In genomic region chr19:4222165-4222564, GRCm38 (mm10) we compare ENCODE assay signal across 8 mouse cellular contexts. TPM values are rescaled to one million over a fixed set of nuclear protein-coding genes. Genes with fewer than 3 reads are reported as not detected.
DNase-seq lines count a peak whose midpoint lies in the region; ATAC-seq and TF ChIP-seq lines count a peak whose summit lies in the region.
"Had no signal": no experiment of that assay in that cellular context is flagged by ENCODE, and none has a peak within 500 bp of the region (broad histone marks: within the 10 kb centered on the region; RNA-seq: fewer than 3 reads in every experiment).

No protein-coding gene starts in this region.

- ATAC-seq in liver, embryonic 16.5 days (ENCODE audit: low read depth) = 0 out of 2 replicates have a peak, but pooled peaks have one; percentile 20
- ATAC-seq in kidney, embryonic 15.5 days (replicated peaks; ENCODE audit: low FRiP score) = peak; percentile 52
- no peak for ATAC-seq in inflammation-experienced regulatory T-cells, adult 6 months

- TF ChIP-seq CTCF in bone marrow, adult 2 months (IDR thresholded peaks at IDR 0.05; ENCODE audit: control insufficient read depth, insufficient read depth, low read length) = no peak

- no peaks in the 10 kb centered on the region for H3K36me3 ChIP-seq in liver, embryonic 16.5 days (ENCODE audit: control insufficient read depth, insufficient read depth)
- H3K36me3 ChIP-seq in kidney, embryonic 15.5 days = peaks cover 11% of the 10 kb centered on the region; the same call in 1 of the 2 replicates

- H3K9me3 ChIP-seq in liver, embryonic 16.5 days (replicated peaks; ENCODE audit: control insufficient read depth, low read length) = no peaks in the 10 kb centered on the region
- no peaks in the 10 kb centered on the region for H3K9me3 ChIP-seq in kidney, embryonic 15.5 days (replicated peaks)

- no peak overlapping the region for H3K4me3 ChIP-seq in liver, embryonic 16.5 days (ENCODE audit: low read depth, low read length)
- H3K4me3 ChIP-seq in bone marrow, adult 2 months (replicated peaks; ENCODE audit: control insufficient read depth, low read depth, low read length) = no peak overlapping the region
- H3K4me3 ChIP-seq in kidney, embryonic 15.5 days (replicated peaks) = no peak overlapping the region

- peaks cover 18% of the 10 kb centered on the region for H3K27me3 ChIP-seq in liver, embryonic 16.5 days (ENCODE audit: control insufficient read depth, insufficient read depth, low read depth, low read length)
- no peaks in the 10 kb centered on the region; the same call in 1 of the 2 replicates for H3K27me3 ChIP-seq in kidney, embryonic 15.5 days

- DNase-seq in liver = no peak
- DNase-seq in natural killer cell, adult 2 months (ENCODE audit: low spot score in 2 of 2) = peak; percentile 61 to 73
- DNase-seq in frontal cortex, postnatal 36 days (ENCODE audit: low spot score in 2 of 2) = no peak
- DNase-seq: cerebellum, postnatal 36 days had no signal

- WGBS in liver, embryonic 16.5 days (ENCODE audit: insufficient replicate concordance) = 29% methylated on average over 11 of the region's 11 CpGs
- 14% methylated on average over 11 of the region's 11 CpGs for WGBS in bone marrow, adult 2 months
- WGBS in kidney, embryonic 15.5 days = 49% methylated on average over 11 of the region's 11 CpGs

- H3K9ac ChIP-seq in liver, embryonic 16.5 days (ENCODE audit: low read depth, low read length) = no peak overlapping the region
- H3K9ac ChIP-seq in kidney, embryonic 15.5 days = no peak overlapping the region

- no peak overlapping the region for H3K4me2 ChIP-seq in liver, embryonic 16.5 days (ENCODE audit: low read depth, low read length)
- H3K4me2 ChIP-seq in kidney, embryonic 15.5 days = peak overlapping the region; percentile 38

- H3K4me1 ChIP-seq in liver, embryonic 16.5 days (ENCODE audit: control insufficient read depth, low read depth, low read length) = peaks cover 14% of the 10 kb centered on the region
- peaks cover 19% of the 10 kb centered on the region for H3K4me1 ChIP-seq in bone marrow, adult 2 months (ENCODE audit: control insufficient read depth, insufficient read depth, low read length)
- peaks cover 56% of the 10 kb centered on the region for H3K4me1 ChIP-seq in kidney, embryonic 15.5 days

- peak; percentile 54; the same call in 1 of the 2 replicates for TF ChIP-seq POLR2A in bone marrow, adult 2 months (IDR thresholded peaks at IDR 0.05; ENCODE audit: borderline replicate concordance, control insufficient read depth, low read depth, low read length)

- no peak overlapping the region for H3K27ac ChIP-seq in liver, embryonic 16.5 days (ENCODE audit: low read length)
- peak overlapping the region; percentile 62 for H3K27ac ChIP-seq in bone marrow, adult 2 months (ENCODE audit: control insufficient read depth, insufficient read depth, low read depth, low read length, poor library complexity)
- peak overlapping the region; percentile 66 for H3K27ac ChIP-seq in kidney, embryonic 15.5 days

RNA-seq across cellular contexts. Expression of gene AC109138.7, which starts 8.0 kb away (rescaled TPM):
- polyA plus RNA-seq in liver, embryonic 16.5 days (2015; fragmentation: Nextera tagmentation; extraction: Ambion mirVana) = not detected in 2 replicates
- polyA plus RNA-seq in bone marrow, adult 2 months (2011; ENCODE audit: insufficient read depth, insufficient read length, low replicate concordance, missing spikeins) = not detected in 2 replicates
- polyA plus RNA-seq in kidney, embryonic 15.5 days (2015; fragmentation: Nextera tagmentation; extraction: Ambion mirVana) = not detected in 2 replicates
- polyA plus RNA-seq in inflammation-experienced regulatory T-cells, adult 6 months (2017; shearing (Covaris generic)) = not detected

RNA-seq across cellular contexts. Expression of gene Clcf1, which starts 8.1 kb away (rescaled TPM):
- 0.39 and 0.61 TPM in 2 replicates for polyA plus RNA-seq in liver, embryonic 16.5 days (2015; fragmentation: Nextera tagmentation; extraction: Ambion mirVana)
- polyA plus RNA-seq in bone marrow, adult 2 months (2011; ENCODE audit: insufficient read depth, insufficient read length, low replicate concordance, missing spikeins) = 10.3 and 25.4 TPM in 2 replicates
- 5.1 and 6.8 TPM in 2 replicates for polyA plus RNA-seq in kidney, embryonic 15.5 days (2015; fragmentation: Nextera tagmentation; extraction: Ambion mirVana)
- polyA plus RNA-seq in inflammation-experienced regulatory T-cells, adult 6 months (2017; shearing (Covaris generic)) = 10 to 100 TPM; 13.4 to 51.6 (median 33.9) TPM

RNA-seq across cellular contexts. Expression of gene Pold4, which starts 9.5 kb away (rescaled TPM):
- 12.2 and 14.8 TPM in 2 replicates for polyA plus RNA-seq in liver, embryonic 16.5 days (2015; fragmentation: Nextera tagmentation; extraction: Ambion mirVana)
- 31.7 and 54.7 TPM in 2 replicates for polyA plus RNA-seq in bone marrow, adult 2 months (2011; ENCODE audit: insufficient read depth, insufficient read length, low replicate concordance, missing spikeins)
- polyA plus RNA-seq in kidney, embryonic 15.5 days (2015; fragmentation: Nextera tagmentation; extraction: Ambion mirVana) = 23.2 and 27.4 TPM in 2 replicates
- polyA plus RNA-seq in inflammation-experienced regulatory T-cells, adult 6 months (2017; shearing (Covaris generic)) = 100 to 1,000 TPM in 2 of 3 experiments, 10 to 100 TPM in 1; 96.4 to 134 (median 118) TPM

RNA-seq across cellular contexts. Expression of gene Rad9a, which starts 20.7 kb away (rescaled TPM):
- polyA plus RNA-seq in liver, embryonic 16.5 days (2015; fragmentation: Nextera tagmentation; extraction: Ambion mirVana) = 14.1 and 14.2 TPM in 2 replicates
- 24.2 and 39.8 TPM in 2 replicates for polyA plus RNA-seq in bone marrow, adult 2 months (2011; ENCODE audit: insufficient read depth, insufficient read length, low replicate concordance, missing spikeins)
- 37.2 and 38.2 TPM in 2 replicates for polyA plus RNA-seq in kidney, embryonic 15.5 days (2015; fragmentation: Nextera tagmentation; extraction: Ambion mirVana)
- polyA plus RNA-seq in inflammation-experienced regulatory T-cells, adult 6 months (2017; shearing (Covaris generic)) = 10 to 100 TPM; 43.6 to 63.0 (median 59.1) TPM

RNA-seq across cellular contexts. Expression of gene Ppp1ca, which starts 30.3 kb away (rescaled TPM):
- 380 and 393 TPM in 2 replicates for polyA plus RNA-seq in liver, embryonic 16.5 days (2015; fragmentation: Nextera tagmentation; extraction: Ambion mirVana)
- 121 and 204 TPM in 2 replicates for polyA plus RNA-seq in bone marrow, adult 2 months (2011; ENCODE audit: insufficient read depth, insufficient read length, low replicate concordance, missing spikeins)
- polyA plus RNA-seq in kidney, embryonic 15.5 days (2015; fragmentation: Nextera tagmentation; extraction: Ambion mirVana) = 953 and 971 TPM in 2 replicates
- polyA plus RNA-seq in inflammation-experienced regulatory T-cells, adult 6 months (2017; shearing (Covaris generic)) = 1,000 to 10,000 TPM in 1 of 3 experiments, 100 to 1,000 TPM in 2; 808 to 1,210 (median 823) TPM

Comparison
In these comparisons a context has a peak if more than half of its experiments do, and no peak if none do; other contexts are left out.
1. DNase-seq: peak in natural killer cell, adult 2 months (2 of 2); none in liver (single experiment) and frontal cortex, postnatal 36 days (0 of 2).